Mouse (Mus musculus) neural tube, embryonic 10.5 days (tissue): ENCODE data around the gene Hjurp.
A peak's percentile ranks its signal among the peaks of the same experiment; 100 is the strongest.

ENCODE experiments used
- DNase-seq: peaks from one replicate; pipeline ENCODE4 v3.0.0-alpha.2; 2017; ENCODE audit warnings: low spot score; ENCODE audit errors: extremely low spot score

Gene Hjurp

DNA sequence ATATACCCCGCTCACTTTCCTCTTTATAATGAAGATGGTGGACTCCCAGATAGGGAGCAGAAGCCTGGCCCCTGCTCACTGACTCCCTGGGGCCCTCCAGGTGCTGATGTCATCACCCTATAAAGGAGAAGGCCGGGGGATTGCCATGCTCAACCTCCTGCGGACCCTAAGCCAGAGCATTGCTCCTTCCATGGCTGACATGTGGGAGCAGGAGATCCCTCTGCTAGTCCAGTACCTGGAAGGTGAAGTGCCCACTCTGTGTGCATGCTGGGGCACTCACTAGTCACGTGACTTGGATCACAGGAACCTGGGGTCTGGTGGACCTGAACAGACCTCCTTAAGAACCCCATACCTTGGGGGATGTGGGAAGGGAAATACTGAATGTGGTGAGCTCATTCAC lies 36.9 kb downstream of the Hjurp start:
- DNase-seq: no peak

DNA sequence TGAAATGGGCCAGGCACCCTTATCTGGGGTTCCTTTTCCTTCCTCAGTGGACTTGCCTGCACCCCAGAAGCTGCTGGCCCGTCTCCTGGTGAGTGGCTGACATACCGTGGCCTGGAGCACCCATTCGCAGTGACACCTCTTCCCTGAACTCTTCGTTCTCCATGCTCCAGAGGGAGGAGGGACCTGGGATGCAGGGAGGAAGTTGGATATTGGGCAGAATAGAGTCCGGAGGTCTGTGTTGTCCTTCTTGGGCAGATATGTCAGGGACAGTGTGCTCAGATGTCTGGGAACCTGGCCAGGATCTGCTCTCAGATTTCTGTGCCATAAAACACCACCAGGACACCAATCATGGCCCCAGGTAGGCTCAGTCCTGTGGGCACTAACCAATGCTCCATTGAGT lies 37.4 kb downstream of the Hjurp start:
- no peak for DNase-seq

DNA sequence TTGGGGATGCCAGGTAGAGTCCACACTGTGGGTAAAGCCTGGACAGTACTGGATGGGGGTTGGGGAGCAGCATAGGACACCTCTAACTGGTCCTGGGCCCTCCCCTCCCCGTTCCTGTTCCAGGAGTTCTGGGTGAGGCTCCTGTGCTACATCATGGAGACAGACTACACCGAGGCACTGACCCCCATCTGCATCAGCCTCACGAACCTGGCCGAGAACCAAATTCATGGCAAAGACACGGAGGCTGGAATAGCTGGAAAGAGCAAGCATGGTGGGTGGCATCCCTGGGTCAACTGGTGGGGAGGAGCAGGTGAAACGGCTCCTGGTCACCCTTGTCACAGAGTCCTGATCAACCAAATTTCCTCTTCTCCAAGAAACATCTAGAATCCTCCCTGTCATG lies 38.7 kb downstream of the Hjurp start:
- no peak for DNase-seq

DNA sequence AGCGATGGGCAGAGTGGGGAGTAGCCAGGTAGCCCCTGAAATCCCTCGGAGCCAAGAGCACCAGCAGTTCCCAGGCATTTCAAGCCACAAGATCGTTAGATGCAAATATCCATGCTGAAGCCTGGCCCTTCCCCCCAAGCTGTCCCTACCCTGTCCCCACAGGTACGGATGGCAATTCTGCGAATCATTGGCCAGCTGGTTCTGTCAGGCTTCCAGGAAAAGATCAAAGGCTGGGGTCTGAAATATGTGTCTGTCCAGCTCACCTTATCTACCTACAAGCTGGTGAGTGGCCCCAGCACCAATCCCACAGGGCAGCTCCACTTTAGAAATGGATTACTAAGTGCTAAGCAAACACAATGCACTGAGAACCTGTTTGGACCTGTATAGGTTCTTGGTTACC lies 40.1 kb downstream of the Hjurp start:
- DNase-seq: no peak

DNA sequence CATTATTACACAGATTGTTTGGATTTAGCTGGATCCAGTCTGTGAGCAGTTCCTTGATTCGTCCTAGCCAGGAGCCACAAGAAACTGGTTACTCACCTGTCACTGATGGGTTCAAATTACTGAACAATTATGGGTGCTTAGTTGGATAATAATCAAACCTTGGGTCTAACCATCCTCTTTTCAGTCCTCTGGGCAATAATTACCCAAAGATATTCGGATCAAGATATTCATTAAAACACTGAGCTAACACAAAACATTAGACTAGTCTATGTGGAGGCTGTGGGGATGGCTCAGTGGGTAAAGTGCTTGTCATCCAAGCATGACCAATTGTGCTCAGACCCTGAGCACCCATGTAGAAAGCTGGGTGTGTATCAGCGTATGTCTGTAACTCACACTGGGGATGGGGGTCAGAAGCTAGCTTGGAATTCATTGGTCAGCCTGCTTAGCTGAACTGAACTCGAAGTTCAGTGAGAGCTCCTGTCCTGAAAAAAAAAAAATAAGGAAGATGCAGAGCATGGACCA lies 41.5 kb downstream of the Hjurp start:
- no peak for DNase-seq

DNA sequence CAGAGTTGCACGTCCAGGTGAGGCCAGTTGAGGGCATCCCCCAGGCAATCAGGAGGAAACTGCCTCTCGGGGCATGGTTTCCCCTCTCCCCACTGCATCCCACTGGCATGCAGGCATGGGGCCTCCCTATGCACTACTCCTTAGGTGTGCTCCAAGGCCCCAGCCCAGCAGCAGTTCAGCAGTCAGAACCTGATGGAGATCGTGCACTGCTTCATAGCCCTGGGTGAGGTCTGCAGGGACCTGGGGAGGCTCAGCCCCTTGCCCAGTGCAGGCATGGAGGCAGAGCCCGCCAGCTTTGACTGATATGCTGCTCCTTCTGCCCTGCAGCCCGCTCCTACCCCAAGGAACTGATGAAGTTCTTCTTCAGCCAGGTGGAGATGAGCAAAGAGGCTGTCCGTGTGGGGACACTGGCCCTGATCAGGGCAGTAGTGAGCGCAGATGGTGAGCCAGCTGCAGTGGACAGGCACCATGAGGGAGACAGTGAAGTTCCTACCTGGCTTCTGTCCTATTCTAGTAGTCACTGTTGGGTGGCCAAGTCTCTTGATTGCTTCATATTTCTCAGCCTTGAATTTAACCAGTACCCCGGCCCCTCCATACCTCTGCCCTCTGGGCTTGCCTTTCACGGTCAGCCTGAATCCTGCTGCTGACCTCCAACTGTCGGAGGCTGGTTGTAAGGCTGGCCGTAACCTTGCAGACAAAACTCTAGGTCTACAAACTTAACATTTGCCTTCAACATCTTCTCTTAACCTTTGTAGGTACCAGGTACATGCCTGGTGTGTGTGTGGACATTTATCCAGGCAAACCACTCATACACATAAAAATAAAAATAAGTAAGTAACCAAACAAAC lies 42.2 kb downstream of the Hjurp start:
- DNase-seq: no peak

DNA sequence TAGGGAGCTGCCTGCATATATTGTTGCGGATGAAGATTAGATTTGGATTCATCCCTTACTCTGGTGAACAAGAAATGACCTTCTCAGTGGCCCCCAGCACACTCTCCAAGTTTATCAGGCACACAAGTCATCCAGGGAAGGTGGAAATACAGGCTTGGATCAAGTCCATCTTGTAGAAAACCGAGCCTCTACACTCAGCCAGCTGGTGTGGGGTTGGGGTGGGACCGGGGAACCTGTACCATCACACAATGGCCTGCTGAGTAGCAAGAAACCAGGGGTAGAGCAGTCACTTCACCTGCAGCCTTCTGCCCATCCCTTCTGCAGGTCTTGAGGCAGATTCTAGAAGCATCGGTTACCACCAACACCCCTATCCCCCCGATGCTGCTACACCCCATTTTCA lies 42.8 kb downstream of the Hjurp start:
- DNase-seq: no peak

DNA sequence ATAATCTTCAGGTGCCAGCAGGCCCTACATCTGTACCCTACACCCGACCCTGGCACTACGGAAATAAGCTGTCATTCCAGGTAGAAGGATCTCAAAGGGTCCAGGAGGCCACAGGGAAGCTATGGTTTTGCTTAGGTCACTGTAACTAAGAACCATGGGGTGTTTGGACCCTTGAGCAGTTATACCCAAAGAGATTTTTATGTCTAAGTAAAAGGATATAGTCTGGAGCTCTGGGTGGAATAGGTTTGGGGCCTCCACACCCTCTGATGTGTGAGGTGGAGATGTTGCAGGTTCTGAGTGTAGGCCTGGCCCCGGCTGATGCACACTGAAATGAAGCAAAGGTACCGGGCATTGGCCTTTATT lies 43.2 kb downstream of the Hjurp start:
- no peak for DNase-seq

DNA sequence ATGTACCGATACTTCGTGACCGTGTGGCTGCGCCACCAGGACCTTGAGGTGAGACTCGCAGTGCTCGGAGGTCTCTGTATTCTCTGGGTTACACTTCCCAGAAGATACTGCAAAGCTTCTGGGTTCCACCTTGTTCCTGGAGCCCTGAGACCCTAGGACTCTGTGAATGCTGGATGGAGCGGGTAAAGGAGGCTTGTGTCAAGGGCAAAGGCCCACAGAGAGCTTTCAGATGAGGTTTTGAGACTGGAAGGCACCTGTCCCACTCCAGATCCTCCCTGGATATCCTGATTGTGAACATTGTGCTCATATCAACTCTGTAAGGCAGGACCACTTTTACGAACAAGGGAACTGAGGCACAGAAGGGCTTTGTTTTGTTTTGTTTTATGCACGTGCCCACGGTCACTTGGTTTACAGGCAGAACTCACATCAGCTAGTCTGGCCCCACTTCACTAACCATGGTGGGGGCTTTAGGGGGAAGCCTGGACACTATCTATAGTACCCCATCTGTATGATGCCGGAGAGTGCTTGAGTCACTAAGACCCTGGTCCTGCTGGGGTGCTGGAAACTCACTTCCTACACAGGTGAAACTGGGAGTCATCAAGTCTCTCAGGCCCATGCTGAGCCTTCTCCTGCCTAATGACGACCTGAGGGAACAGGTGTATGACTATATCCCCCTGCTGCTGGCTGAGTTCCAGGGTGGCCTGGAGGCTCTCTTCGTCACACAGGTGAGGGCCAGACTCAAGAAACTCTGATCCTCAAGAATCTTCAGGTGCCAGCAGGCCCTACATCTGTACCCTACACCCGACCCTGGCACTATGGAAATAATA lies 43.8 kb downstream of the Hjurp start:
- DNase-seq: no peak

DNA sequence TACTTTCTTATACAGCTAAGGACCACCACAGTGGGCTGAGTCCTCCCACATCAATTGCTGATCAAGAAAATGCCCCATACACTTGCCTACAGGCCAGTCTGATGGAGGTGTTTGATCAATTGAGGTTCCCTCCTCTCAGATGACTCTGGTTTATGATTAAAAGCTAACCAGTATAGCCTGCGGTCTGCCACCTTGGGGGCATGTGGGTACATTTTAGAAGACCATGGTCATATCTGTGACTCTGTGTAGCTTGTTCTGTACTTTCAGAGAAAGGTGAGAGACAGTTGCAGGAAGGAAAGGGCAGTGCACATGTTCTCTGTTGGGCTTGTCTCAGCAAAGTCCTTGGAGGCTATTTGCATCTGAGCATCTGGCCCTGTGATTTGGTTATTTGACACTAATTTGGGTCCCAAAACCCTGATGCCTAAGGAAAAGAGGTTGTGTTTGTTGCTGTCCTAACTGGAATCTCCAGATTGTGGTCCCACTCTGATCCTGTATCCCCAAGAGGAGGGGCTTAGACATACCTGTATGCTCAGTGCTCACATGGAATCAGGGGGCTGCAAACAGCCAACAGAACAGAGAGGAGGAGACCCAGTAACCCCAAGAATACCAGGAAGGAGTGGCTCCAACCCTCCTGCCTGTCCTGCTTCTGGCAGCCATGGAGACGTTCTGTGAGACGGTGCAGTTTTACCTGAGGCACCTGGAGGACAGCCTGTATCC lies 44.6 kb downstream of the Hjurp start:
- DNase-seq: no peak

DNA sequence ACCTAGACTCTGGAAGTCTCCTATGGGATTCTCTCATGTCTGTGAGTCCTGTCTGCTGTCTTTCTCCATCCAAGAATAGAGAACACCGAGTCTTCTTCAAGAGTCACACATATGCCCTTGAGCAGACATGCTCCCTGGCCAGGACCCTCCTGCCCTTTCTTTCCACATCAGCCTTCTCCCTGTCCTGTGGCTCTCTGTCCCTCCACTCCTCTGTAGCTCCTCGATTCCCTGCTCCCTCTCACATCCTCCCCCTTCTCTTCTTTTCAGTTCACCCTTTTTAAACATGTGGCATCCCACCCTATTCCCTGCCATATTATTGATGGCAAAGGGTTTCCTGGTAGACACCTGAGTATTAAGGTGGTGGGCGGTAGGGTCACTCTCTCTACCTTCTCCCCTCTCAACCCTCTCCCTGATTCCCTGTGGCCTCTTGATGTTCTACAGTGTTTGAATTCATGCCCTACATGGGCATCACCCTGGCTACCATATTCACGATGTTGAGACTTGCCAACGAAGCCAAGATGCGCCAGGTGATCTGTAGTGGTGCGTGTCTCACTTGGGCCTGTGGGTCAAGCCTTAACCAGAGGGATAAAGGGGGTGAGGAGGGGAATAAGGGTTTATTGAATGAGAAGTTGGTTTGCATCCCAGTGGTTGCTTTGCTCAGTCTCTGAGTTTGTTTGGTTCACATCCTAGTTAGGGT lies 45.5 kb downstream of the Hjurp start:
- DNase-seq: no peak

DNA sequence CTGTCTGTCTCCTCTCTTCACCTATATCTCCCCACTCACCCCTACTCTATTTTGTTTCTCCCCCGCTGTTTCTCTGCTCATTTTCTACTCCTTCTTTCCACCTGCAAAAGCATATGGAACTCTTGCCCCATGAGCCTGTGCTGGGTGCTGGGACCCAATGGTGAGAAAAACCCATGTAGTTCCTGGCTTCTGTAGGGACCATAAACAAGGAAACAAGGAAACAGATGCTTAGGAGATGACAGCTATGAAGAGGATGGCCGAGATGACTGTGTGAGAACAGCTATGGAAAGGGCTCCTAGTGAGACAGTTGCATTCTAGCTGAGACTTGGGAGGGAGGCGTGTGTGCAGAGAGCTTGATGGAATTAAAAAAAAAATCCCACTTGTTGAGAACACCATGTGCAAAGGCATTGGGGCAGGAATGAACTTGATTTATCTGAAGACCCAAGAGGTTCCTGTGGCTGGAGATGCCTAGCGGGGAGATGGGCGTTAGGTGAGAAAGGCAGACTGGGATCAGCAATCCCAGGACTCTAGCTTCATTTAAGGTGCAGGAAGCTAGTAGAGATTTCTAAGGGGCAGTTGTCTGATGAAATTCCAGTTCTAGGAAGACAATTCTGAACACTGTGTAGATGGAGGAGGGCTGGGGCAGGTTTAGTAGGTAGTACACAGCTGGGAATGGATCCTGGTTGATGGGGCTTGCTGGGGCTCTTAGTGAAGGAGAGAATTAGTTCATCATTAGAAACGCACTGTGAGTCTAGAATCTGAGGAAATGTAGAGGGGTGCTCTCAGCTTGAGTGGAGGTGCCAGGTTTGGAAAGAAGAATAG lies 46.2 kb downstream of the Hjurp start:
- DNase-seq: no peak

DNA sequence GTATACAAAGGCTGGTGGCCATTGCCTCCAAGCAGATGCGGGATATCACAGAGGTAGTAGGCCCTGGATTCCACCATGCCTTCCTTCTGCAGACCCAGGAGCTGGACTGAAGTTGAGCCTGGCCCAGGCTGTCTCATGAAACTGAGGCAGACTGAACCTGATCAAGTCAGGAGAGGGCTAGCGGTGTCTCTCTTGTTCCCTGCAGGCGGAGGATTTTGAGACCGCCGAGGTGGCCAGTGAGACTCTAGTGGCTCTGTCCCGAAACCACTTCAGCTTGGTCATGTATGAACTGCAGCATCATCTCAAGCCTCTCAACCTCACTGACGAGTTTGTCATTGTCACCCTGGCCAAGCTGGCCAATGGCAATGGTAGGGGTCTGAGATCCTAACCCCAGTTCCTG lies 47.0 kb downstream of the Hjurp start:
- DNase-seq: no peak

DNA sequence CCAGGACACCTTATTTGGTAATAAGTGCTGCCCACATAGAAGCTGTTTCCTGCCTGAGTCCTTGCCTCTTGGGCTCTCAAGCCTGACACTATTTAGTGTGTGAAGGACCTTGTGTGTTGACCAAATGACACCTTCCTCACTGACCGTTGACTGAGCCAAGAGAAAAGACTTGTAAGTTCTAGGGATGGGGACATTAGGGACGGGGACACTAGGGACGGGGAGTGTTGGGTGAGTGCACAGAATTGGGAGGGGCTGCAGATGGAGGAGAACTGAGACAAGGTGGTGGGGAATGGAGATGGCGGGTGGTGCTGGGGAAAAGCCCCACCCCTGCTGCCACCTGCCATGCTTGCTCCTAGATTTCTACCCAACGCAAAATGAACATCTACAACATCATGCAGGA lies 47.4 kb downstream of the Hjurp start:
- no peak for DNase-seq

DNA sequence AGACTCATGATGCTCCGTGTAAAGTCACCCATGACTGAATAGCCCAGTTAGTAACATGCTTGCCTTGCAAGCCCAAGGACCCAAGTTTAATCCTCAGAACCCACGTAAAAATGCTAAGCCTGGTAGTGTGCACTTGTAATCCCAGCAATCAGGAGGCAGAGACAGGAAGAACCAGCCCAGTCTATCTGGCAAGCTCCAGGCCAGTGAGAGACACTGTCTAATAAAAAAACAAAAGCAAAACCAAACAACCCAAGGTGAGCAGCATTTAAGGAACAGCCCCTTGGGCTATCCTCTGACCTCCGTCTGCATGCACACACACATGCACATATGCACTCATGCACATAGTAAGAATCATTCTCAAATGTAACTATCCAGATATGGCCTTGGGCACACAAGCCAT lies 47.9 kb downstream of the Hjurp start:
- DNase-seq: no peak

DNA sequence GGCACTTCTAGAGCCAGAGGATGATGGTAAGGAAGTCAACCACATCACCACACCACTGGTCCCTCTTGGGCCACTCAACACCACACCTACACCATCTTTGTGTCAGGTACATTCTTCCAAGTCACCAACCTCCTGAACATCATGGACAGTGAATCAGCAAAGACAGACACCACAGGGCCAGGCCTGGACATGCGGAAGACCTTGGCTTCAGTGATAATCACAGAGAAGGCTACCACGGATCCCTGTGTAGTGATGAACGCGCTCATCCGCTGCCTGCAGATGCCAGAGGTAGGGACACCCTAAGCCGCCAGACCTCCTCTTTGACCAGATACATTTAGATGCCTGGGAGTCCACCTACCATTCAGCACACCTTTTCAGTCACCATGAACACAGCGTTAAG lies 49.3 kb downstream of the Hjurp start:
- no peak for DNase-seq

DNA sequence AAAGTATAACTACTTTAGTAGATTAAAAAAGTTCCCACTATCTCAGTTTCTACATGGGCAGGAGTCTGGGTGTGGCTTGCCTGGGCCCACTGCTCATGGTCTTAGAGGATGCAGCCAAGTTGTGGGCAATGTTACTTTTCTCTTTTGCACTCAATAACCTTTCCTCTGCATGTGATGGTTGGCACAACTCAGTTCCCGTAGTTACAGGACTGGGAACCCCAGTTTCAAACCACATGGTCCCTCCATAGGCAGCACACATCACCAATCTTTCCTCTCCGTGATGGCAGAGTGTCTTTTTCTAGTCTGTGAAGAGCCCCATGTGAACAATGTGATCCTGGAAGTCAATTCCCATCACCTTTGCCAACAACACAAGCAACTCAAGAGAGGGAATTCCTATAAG lies 50.0 kb downstream of the Hjurp start:
- no peak for DNase-seq

DNA sequence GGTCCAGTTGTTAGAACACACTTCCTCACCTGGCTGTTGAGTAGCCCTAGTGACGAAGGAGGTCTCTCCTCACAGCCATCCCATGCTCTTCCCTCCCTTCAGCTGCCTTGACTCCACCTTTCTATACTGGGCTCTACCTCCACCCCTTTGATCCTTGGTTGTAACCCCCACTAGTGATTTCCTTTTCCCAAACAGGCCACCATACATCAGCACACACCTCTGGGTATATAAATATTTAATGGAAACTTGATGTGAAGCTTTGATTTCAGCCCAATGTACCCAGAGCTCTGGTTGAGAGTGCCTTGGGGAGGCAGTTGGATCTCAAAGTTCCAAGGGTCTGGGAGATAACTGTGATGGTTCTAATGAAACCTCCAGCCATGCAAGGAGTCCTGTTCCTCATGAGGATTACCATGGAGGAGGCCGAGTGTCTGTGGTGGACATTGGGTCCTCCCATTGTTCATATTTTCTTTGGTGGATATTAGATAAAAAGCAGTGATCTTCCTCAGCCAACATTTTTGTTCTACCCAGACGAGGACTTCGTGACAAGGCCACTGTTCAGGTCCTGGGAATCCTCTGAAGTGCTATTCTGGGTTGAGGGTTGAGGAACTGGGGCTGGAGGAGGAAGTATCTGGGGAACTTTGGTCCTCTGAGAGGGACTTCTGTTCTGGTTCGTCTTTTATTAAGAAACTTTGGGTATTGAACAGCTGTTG lies 50.6 kb downstream of the Hjurp start, which contains the start of gene Mroh2a:
Gene Mroh2a, plus strand, starts transcription at position 317 of the 710 bp plus-strand sequence.
- no peak for DNase-seq

DNA sequence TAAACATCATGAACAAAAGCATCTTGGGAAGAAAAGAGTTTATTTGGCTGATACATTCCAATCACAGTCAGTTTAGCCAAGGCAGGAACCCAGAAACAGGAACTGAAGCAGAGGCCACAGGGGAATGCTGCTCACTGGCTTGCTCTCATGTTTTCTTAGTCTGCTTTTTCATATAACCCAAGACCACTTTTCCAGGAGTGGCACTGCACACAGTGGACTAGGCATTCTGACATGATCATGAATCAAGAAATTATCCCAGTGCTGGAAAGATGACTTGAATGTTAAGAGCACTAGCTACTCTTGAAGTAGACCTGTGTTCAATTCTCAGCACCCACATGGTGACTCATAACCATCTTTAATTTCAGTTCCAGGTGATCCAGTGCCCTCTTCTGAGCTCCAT lies 51.7 kb downstream of the Hjurp start:
- peak; percentile 12 for DNase-seq

DNA sequence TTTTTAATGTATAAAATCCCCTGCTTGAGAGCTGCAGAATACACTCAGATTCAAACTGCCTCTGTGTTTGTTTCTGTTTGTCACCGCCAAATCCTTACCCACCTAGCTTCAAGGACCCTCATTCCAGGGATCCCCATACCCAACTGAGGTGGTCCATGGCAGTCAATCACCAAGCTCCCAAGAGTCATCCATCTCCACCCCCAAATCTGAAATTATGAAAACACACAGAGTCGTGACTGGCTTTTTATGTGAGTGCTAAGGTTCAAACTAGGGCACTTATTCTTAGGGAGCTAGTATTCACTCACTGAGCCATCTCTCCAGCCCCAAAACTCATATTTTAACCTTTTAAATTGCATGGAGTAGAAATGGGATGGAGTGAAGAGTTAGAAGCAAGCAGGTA lies 52.1 kb downstream of the Hjurp start:
- peak; percentile 10 for DNase-seq
